Mouse (Mus musculus): ENCODE results near the gene Syt3. TPM values are rescaled to one million over a fixed set of nuclear protein-coding genes. Genes with fewer than 3 reads are reported as not detected.
A peak's percentile ranks its signal among the peaks of the same experiment; 100 is the strongest.

The Syt3 gene
- polyA plus RNA-seq, 1 experiment from 2014 or later: not detected

DNA sequence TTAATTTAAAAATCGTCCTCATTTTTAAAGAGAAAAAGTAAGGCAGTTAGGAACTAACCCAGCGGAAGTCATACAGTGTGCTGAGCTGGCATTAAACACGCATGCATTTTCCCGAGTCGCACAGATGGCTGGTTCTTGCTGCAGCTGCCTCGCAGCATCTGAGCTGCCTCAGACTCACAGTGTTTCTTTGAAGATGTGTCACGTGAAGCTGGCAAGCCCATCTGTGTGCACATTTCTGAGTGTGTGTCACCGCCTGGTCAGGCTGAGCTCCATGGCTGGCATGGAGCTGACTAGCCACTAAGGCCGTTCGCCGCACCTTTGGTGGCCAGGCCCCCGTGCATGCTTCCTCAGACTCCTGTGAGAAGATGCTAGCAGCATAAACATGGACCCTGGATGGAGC lies 1.4 kb upstream of the Syt3 start:
- 66% methylated on average over 12 of the region's 12 CpGs for WGBS (ENCODE audit: insufficient replicate concordance)
- Histone ChIP-seq H3K36me3 (replicated peaks) (no peaks in the 10 kb centered on the region), H3K9me3 (replicated peaks) (no peaks in the 10 kb centered on the region), H3K9ac (no peak overlapping the region), H3K27me3 (peaks cover 71% of the 10 kb centered on the region), H3K4me1 (replicated peaks) (peaks cover 3% of the 10 kb centered on the region; the same call in 1 of the 2 replicates), H3K4me3 (replicated peaks) (no peak overlapping the region), H3K4me2 (no peak overlapping the region), H3K27ac (replicated peaks) (no peak overlapping the region)
- ATAC-seq (ENCODE audit: insufficient read depth): no peak

DNA sequence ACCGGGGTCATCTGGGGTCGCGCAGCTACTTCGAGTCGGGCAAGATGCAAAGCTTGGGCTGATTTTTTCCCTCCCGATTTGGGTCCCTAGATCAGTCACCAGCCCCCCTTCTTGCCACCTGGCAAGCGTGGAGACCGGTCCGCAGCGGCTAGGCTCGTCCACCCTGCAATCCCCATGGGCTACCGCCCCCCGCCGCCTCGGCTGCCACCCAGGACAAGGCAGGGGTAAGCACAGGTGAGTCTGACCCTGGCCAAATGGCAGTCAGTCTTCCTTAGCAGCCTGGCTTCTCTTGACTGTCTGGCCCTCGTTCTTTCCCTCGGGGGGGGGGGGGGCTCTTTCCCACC lies 786 bp downstream of the Syt3 start:
- Histone ChIP-seq H3K27ac (replicated peaks) (no peak overlapping the region), H3K4me2 (peak overlapping the region; percentile 65), H3K9me3 (replicated peaks) (no peaks in the 10 kb centered on the region), H3K9ac (no peak overlapping the region), H3K36me3 (replicated peaks) (no peaks in the 10 kb centered on the region), H3K4me1 (replicated peaks) (peaks cover 3% of the 10 kb centered on the region; the same call in 1 of the 2 replicates), H3K27me3 (peaks cover 78% of the 10 kb centered on the region), H3K4me3 (replicated peaks) (peak overlapping the region; percentile 32)
- WGBS (ENCODE audit: insufficient replicate concordance): 1% methylated on average over 17 of the region's 17 CpGs
- no peak for ATAC-seq (ENCODE audit: insufficient read depth)

DNA sequence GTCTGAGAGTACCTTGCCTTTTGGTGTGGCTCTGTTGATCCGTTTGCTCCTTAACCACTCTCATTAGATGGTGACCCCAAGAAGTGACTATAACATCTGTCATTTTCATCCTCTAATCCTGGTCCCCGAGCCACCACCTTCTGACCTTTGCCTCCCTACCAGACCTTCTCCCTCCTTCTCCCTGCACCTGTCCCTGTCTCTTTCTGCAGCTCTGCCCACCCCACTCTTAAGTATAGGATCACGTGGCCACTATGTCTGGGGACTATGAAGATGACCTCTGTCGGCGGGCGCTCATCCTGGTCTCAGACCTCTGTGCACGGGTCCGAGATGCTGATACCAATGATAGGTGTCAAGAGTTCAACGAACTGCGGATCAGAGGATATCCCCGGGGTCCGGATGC lies 1.8 kb downstream of the Syt3 start, which contains the start of gene 1700008O03Rik:
Gene 1700008O03Rik, minus strand, starts transcription at position 101 of the 400 bp plus-strand sequence.
- ATAC-seq (ENCODE audit: insufficient read depth): no peak
- H3K4me2 ChIP-seq: peak within 1 kb of the TSS; percentile 65
- peak within 1 kb of the TSS; percentile 32 for H3K4me3 ChIP-seq (replicated peaks)
- H3K27me3 ChIP-seq: peaks cover 74% of the 10 kb centered on the region
- no peak within 1 kb of the TSS for H3K9ac ChIP-seq
- no peaks in the 10 kb centered on the region for H3K9me3 ChIP-seq (replicated peaks)
- no peak within 1 kb of the TSS for H3K27ac ChIP-seq (replicated peaks)
- peaks cover 3% of the 10 kb centered on the region; the same call in 1 of the 2 replicates for H3K4me1 ChIP-seq (replicated peaks)
- 54% methylated on average over 12 of the region's 12 CpGs for WGBS (ENCODE audit: insufficient replicate concordance)
- H3K36me3 ChIP-seq (replicated peaks): no peaks in the 10 kb centered on the region

DNA sequence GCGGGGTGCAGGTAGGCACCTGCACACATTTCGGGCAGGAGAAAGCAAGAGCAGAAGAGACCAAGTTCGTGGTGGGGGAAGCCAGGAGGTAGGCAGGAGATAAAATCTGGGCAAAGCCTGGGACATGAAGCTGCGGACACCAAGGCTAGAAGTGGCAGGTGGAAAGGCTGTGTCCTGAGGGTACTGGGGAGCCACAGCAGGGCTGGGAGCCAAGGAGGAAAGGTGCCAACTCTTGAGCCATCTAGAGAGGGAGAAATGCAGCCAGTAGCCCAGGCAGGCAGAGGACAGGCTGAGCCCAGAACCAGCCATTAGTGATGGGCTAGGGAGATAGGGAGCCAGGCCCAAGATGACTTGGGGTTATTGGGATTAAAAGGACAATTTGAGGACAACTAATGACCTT lies 7.9 kb downstream of the Syt3 start:
- 50% methylated on average over 4 of the region's 4 CpGs for WGBS (ENCODE audit: insufficient replicate concordance)
- H3K9ac ChIP-seq: no peak overlapping the region
- no peaks in the 10 kb centered on the region for H3K9me3 ChIP-seq (replicated peaks)
- H3K4me2 ChIP-seq: no peak overlapping the region
- no peak overlapping the region for H3K4me3 ChIP-seq (replicated peaks)
- no peak for ATAC-seq (ENCODE audit: insufficient read depth)
- no peaks in the 10 kb centered on the region for H3K4me1 ChIP-seq (replicated peaks)
- no peaks in the 10 kb centered on the region for H3K36me3 ChIP-seq (replicated peaks)
- peaks cover 19% of the 10 kb centered on the region for H3K27me3 ChIP-seq
- no peak overlapping the region for H3K27ac ChIP-seq (replicated peaks)

DNA sequence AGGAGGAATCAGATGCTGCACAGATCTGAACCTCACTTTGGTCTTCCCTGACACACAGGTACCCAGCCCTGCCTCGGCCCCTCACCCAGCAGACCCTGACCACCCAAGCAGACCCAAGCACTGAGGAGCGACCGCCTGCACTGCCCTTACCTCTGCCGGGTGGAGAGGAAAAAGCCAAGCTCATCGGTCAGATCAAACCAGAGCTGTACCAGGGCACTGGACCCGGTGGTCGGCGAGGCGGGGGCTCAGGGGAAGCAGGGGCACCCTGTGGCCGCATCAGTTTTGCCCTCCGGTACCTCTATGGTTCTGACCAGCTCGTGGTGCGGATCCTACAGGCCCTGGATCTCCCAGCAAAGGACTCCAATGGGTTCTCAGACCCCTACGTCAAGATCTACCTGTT lies 8.4 kb downstream of the Syt3 start:
- Histone ChIP-seq H3K4me3 (replicated peaks) (no peak overlapping the region), H3K4me2 (no peak overlapping the region), H3K36me3 (replicated peaks) (no peaks in the 10 kb centered on the region), H3K27me3 (peaks cover 14% of the 10 kb centered on the region), H3K9ac (no peak overlapping the region), H3K27ac (replicated peaks) (no peak overlapping the region), H3K4me1 (replicated peaks) (no peaks in the 10 kb centered on the region), H3K9me3 (replicated peaks) (no peaks in the 10 kb centered on the region)
- ATAC-seq (ENCODE audit: insufficient read depth): no peak
- WGBS (ENCODE audit: insufficient replicate concordance): 66% methylated on average over 14 of the region's 14 CpGs

DNA sequence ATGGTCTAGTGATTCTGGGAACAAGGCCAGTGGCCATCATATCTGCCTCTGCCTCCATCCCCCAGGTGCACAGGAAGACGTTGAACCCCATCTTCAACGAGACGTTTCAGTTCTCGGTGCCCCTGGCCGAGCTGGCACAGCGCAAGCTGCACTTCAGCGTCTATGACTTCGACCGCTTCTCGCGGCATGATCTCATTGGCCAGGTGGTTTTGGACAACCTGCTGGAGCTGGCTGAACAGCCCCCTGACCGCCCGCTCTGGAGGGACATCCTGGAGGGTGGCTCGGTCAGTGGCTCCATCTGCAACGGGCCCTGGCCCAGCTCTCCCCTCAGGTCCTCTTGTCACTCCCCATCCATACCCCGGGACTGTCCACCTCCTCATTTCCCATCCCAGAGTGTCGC lies 9.4 kb downstream of the Syt3 start:
- H3K27ac ChIP-seq (replicated peaks): no peak overlapping the region
- ATAC-seq (ENCODE audit: insufficient read depth): no peak
- 79% methylated on average over 17 of the region's 17 CpGs for WGBS (ENCODE audit: insufficient replicate concordance)

DNA sequence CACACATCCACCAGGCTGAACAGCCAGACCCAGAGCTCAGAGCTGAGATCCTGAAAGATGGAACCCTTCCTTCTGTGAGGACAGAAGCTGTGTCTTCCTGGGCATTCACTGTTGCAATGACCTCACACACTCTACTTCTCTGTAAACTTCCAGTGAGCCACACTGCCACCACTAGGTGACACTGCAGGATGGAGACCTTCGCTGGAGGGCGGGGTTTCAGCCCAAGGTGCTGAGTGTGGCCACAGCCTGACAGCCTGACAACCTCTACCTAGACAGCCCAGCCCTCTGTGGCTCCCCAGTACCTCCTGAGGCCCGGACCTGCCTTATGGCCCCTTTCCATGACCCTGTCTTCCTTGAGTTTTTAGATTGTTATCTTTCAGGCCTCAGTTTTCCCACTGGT lies 14.7 kb downstream of the Syt3 start:
- WGBS (ENCODE audit: insufficient replicate concordance): 12% methylated on average over 3 of the region's 3 CpGs
- peak; percentile 42; the same call in 1 of the 2 replicates for ATAC-seq (ENCODE audit: insufficient read depth)

More for the DNA sequence above, 9.4 kb downstream of the Syt3 start:
- Histone ChIP-seq H3K9ac (no peak overlapping the region), H3K9me3 (replicated peaks) (no peaks in the 10 kb centered on the region), H3K27me3 (peaks cover 5% of the 10 kb centered on the region; the same call in 1 of the 2 replicates), H3K36me3 (replicated peaks) (no peaks in the 10 kb centered on the region), H3K4me3 (replicated peaks) (no peak overlapping the region), H3K4me2 (no peak overlapping the region), H3K4me1 (replicated peaks) (no peaks in the 10 kb centered on the region)

DNA sequence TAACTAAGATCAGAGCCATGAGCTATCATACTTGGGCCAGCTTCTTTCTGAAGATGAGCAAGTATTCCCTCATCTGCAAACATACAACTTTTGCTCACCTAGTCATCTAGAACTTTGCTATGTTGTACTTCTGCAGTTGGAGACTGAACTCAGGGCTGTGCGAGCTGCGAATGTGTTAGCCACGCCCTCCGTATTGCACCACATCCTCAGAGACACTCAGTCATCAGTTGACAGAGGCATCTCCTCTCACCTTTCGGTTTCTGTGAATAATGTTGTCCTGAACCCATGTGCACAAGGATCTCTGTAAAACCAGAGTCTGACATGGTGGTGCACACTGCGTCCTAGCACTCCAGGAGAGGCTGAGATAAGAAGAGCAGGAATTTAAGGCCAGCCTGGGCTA lies 17.8 kb downstream of the Syt3 start:
- Histone ChIP-seq H3K4me1 (replicated peaks) (peaks cover 14% of the 10 kb centered on the region), H3K36me3 (replicated peaks) (no peaks in the 10 kb centered on the region), H3K4me3 (replicated peaks) (no peak overlapping the region), H3K27me3 (peaks cover 19% of the 10 kb centered on the region), H3K4me2 (no peak overlapping the region), H3K27ac (replicated peaks) (no peak overlapping the region), H3K9ac (no peak overlapping the region), H3K9me3 (replicated peaks) (no peaks in the 10 kb centered on the region)
- 42% methylated on average over 6 of the region's 6 CpGs for WGBS (ENCODE audit: insufficient replicate concordance)
- ATAC-seq (ENCODE audit: insufficient read depth): no peak

More for the DNA sequence above, 14.7 kb downstream of the Syt3 start:
- Histone ChIP-seq H3K9me3 (replicated peaks) (no peaks in the 10 kb centered on the region), H3K36me3 (replicated peaks) (no peaks in the 10 kb centered on the region), H3K9ac (no peak overlapping the region), H3K4me1 (replicated peaks) (peaks cover 3% of the 10 kb centered on the region; the same call in 1 of the 2 replicates), H3K27me3 (peaks cover 3% of the 10 kb centered on the region; the same call in 1 of the 2 replicates), H3K27ac (replicated peaks) (no peak overlapping the region), H3K4me3 (replicated peaks) (no peak overlapping the region), H3K4me2 (no peak overlapping the region)

DNA sequence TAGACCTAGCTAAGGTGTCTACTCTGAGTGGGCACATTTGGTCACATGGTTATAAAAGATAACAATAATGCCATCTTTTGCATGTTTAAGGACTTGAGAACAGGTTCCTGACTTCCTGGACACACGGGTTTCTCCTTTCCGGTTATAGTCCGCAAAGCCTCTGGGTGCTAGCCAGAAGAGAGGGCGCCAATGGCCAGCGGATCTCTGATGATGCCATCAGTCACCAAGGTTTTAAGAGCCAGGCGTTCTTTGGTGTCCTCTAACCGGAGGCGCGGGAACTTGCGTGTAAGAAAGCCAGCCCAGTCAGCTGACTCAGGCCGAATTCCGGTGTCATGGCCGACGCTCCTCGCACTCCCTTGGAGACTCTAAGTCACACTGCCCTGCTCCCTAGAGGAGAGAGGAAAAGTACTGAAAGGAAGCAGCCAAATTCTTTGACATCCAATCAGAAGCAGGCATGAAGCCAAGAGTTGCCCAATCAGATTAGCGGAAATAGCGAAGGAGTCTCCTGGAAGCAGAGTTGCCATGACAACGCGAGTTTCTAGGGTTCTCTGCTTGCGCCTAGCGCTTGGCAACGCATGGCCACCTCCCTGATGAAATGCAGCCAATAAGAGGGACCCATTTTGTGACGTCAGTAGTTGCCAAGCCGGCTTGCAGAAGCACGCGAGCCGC lies 21.6 kb downstream of the Syt3 start:
- peak; percentile 69 for ATAC-seq (ENCODE audit: insufficient read depth)
- Histone ChIP-seq H3K27me3 (peaks cover 38% of the 10 kb centered on the region), H3K9me3 (replicated peaks) (no peaks in the 10 kb centered on the region), H3K36me3 (replicated peaks) (no peaks in the 10 kb centered on the region), H3K9ac (no peak overlapping the region), H3K4me2 (peak overlapping the region; percentile 63), H3K27ac (replicated peaks) (no peak overlapping the region), H3K4me1 (replicated peaks) (peaks cover 11% of the 10 kb centered on the region), H3K4me3 (replicated peaks) (peak overlapping the region; percentile 38)
- 3% methylated on average over 27 of the region's 27 CpGs for WGBS (ENCODE audit: insufficient replicate concordance)

DNA sequence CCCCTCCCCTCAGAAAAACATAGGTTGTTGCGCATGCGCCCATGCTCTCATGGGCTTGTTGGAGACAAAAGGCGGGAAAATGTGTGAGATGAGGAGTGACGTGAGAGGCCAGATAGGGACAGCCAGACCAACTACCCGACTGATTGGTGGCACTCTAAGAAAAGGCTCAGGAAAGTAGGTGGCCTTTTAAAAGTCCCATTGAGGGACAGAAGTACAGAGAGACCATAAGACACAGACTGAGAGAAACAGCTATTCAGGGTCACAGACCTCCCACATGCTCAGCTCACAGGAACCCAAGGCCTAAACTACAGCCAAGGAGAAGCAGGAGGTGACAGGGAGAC lies 22.1 kb downstream of the Syt3 start:
- Histone ChIP-seq H3K9me3 (replicated peaks) (no peaks in the 10 kb centered on the region), H3K36me3 (replicated peaks) (no peaks in the 10 kb centered on the region), H3K27me3 (peaks cover 38% of the 10 kb centered on the region), H3K4me3 (replicated peaks) (no peak overlapping the region), H3K4me2 (peak overlapping the region; percentile 63), H3K27ac (replicated peaks) (no peak overlapping the region), H3K4me1 (replicated peaks) (peaks cover 11% of the 10 kb centered on the region), H3K9ac (no peak overlapping the region)
- ATAC-seq (ENCODE audit: insufficient read depth): peak; percentile 22; the same call in 1 of the 2 replicates
- 4% methylated on average over 5 of the region's 5 CpGs for WGBS (ENCODE audit: insufficient replicate concordance)

DNA sequence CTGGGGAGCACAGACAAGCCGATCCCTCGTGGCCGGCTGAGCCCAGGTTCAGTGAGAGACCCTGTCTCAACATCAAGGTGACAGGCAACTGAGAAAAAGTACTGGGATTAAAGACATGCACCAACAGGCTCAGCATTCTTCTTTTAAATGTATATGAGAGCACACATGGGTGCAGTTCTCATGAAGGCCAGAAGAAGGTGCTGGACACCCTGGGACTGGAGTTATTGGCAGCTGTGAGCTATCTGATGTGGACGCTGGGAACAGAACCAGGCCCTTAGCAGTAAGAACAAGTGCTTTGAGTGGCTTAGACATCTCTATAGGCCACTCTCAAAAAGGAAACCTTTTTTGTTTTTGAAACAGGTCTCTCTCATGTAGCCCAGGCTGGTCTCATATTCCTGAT lies 27.2 kb downstream of the Syt3 start:
- peaks cover 27% of the 10 kb centered on the region for H3K27me3 ChIP-seq
- peaks cover 9% of the 10 kb centered on the region for H3K4me1 ChIP-seq (replicated peaks)
- WGBS (ENCODE audit: insufficient replicate concordance): 63% methylated on average over 4 of the region's 4 CpGs
- no peak overlapping the region for H3K27ac ChIP-seq (replicated peaks)
- no peaks in the 10 kb centered on the region for H3K36me3 ChIP-seq (replicated peaks)
- H3K9ac ChIP-seq: no peak overlapping the region
- no peaks in the 10 kb centered on the region for H3K9me3 ChIP-seq (replicated peaks)
- H3K4me3 ChIP-seq (replicated peaks): no peak overlapping the region
- ATAC-seq (ENCODE audit: insufficient read depth): no peak
- H3K4me2 ChIP-seq: no peak overlapping the region

DNA sequence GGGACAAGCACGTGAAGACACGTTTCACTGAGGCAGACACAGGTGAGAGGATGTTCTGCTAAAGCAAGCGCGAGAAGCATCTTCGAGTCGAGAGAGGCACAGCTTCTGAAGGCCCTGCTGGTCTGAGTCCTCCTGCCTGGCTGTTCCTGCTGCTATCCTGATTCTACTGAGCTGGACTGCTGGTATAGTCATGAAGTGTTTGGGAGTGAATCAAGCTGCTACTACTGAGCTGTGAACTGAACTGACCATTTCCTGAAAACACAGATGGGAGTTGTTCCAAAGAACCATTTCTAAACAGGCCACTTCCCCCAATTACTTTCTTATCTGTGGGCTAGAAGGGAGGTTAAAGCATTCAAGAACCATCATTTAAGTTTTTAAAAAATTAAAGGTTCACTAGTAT lies 29.4 kb downstream of the Syt3 start:
- Histone ChIP-seq H3K9ac (no peak overlapping the region), H3K36me3 (replicated peaks) (no peaks in the 10 kb centered on the region), H3K27ac (replicated peaks) (no peak overlapping the region), H3K27me3 (peaks cover 11% of the 10 kb centered on the region; the same call in 1 of the 2 replicates), H3K9me3 (replicated peaks) (no peaks in the 10 kb centered on the region), H3K4me1 (replicated peaks) (peaks cover 7% of the 10 kb centered on the region), H3K4me3 (replicated peaks) (no peak overlapping the region), H3K4me2 (no peak overlapping the region)
- 72% methylated on average over 6 of the region's 6 CpGs for WGBS (ENCODE audit: insufficient replicate concordance)
- ATAC-seq (ENCODE audit: insufficient read depth): no peak

Measured in liver, embryonic 15.5 days (tissue).